Mouse (Mus musculus) heart, adult 2 months (tissue): ENCODE measurements around the gene Ptger4. TPM values are rescaled to one million over a fixed set of nuclear protein-coding genes. Genes with fewer than 3 reads are reported as not detected.

ENCODE experiments used
- DNase-seq, 2 experiments: peaks; one replicate each; pipeline ENCODE4 v3.0.0; 2021
- H3K27ac ChIP-seq: fragments of 200-600 bp; 2 replicates; pipeline ENCODE4 v1.8.1; 2022
- H3K27me3 ChIP-seq: fragments of 200-500 bp; 2 replicates; pipeline ENCODE4 v1.6.1; 2012; ENCODE audit warnings: mild to moderate bottlenecking, low read length, inconsistent platforms, mixed read lengths; ENCODE audit not compliant: control insufficient read depth, insufficient read depth
- H3K36me3 ChIP-seq: fragments of 200-500 bp; 2 replicates; pipeline ENCODE4 v1.6.1; 2012; ENCODE audit warnings: low read length, inconsistent platforms; ENCODE audit not compliant: control insufficient read depth, insufficient read depth
- H3K4me1 ChIP-seq: fragments of 200-500 bp; 2 replicates; pipeline ENCODE4 v1.6.1; 2011; ENCODE audit warnings: low read length; ENCODE audit not compliant: control insufficient read depth, insufficient read depth
- H3K4me3 ChIP-seq: fragments of 200-600 bp; 2 replicates; pipeline ENCODE4 v1.8.1; 2022
- H3K79me2 ChIP-seq: fragments of 200-500 bp; replicated peaks from 2 replicates; pipeline ENCODE4 v1.6.1; 2012; ENCODE audit warnings: mild to moderate bottlenecking, inconsistent platforms, low read length, moderate library complexity, mixed read lengths; ENCODE audit not compliant: control insufficient read depth, insufficient read depth
- H3K9ac ChIP-seq: fragments of 200-500 bp; 2 replicates; pipeline ENCODE4 v1.6.1; 2012; ENCODE audit warnings: low read depth, mild to moderate bottlenecking, control low read depth, inconsistent platforms, low read length, mixed read lengths
- CTCF ChIP-seq: fragments of 200-600 bp; IDR thresholded peaks from 2 replicates; pipeline ENCODE4 v1.8.1; 2022; ENCODE audit warnings: antibody characterized with exemption, mild to moderate bottlenecking, moderate library complexity
- EP300 ChIP-seq: fragments of 200-500 bp; IDR thresholded peaks from 2 replicates; pipeline ENCODE4 v1.6.1; 2011; ENCODE audit warnings: low read depth, low read length, control low read depth; ENCODE audit not compliant: insufficient read depth
- POLR2A ChIP-seq: fragments of 200-500 bp; IDR thresholded peaks from 2 replicates; pipeline ENCODE4 v1.6.1; 2011; ENCODE audit warnings: mild to moderate bottlenecking, low read depth, low read length, control low read depth; ENCODE audit not compliant: insufficient read depth
- WGBS: fragments of 180-500 bp; shearing (Covaris S2); methylation state at CpG from one replicate; pipeline ENCODE4 v1.1.7; 2018; 5-methylcytosine and 5-hydroxymethylcytosine counted together
- intact Hi-C: fragments of 180-260 bp; cut with DNase I; formaldehyde crosslinking; loops from one replicate; pipeline ENCODE4 v1.15.1; 2025
- polyA plus RNA-seq: library from polyadenylated mRNA; depleted of rRNA; stranded (reverse); fragments of >200 nt; gene quantifications from 2 replicates; pipeline ENCODE4 v1.2.3, GENCODE M21; 2012; rRNA removed
- total RNA-seq, 2 experiments: library from RNA; stranded (reverse); gene quantifications; 2 replicates each; pipeline ENCODE4 v1.2.3; 2021

Gene Ptger4
- total and polyA plus RNA-seq, 3 experiments: 1.8 to 2.9 (median 2.8) TPM

DNA sequence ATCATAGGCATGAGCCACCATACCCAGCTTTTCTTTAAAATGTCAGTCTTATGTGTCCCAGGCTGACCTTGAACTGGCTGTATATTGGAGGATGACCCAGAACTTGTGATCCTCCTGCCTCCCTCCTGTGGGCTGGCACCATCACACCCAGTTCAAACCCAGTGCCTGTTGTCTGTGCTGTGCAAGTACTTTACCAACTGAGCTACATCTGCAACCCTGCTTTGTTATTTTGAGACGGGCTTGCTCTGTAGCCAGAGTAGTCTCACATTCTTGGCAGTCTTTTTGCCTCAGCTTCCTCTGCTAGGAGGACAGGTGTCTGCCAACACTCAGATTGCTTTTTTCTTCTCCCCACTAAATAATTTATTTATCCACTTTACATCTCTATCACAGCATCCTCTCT lies 86.6 kb downstream of the Ptger4 start:
- Histone ChIP-seq H3K79me2 (peaks cover 8% of the 10 kb centered on the region; the same call in 1 of the 2 replicates), H3K9ac (no peak overlapping the region), H3K27me3 (no peaks in the 10 kb centered on the region), H3K27ac (no peak overlapping the region), H3K4me1 (peaks cover 19% of the 10 kb centered on the region), H3K36me3 (peaks cover 3% of the 10 kb centered on the region), H3K4me3 (no peak overlapping the region)
- TF ChIP-seq CTCF (no peak), POLR2A (no peak), EP300 (no peak)
- no peak for DNase-seq
- intact Hi-C loops: no loop called here
- WGBS: 7% methylated on average over 1 of the region's 1 CpGs

Other genes with a start within 250 kb of the Ptger4 start
- 1 to 10 TPM; 1.8 to 5.7 TPM for gene C7, start 180.4 kb downstream of the Ptger4 start, total RNA-seq
- 1.6 and 4.1 TPM in 2 replicates for gene C7, start 180.4 kb downstream of the Ptger4 start, polyA plus RNA-seq
- 1 to 10 TPM; 6.5 to 8.3 TPM for gene Card6, start 135.6 kb downstream of the Ptger4 start, total RNA-seq
- 2.4 and 2.9 TPM in 2 replicates for gene Card6, start 135.6 kb downstream of the Ptger4 start, polyA plus RNA-seq
- 100 to 1,000 TPM; 186 to 228 TPM for gene Rpl37, start 127.5 kb downstream of the Ptger4 start, total RNA-seq
- 382 and 405 TPM in 2 replicates for gene Rpl37, start 127.5 kb downstream of the Ptger4 start, polyA plus RNA-seq
- gene Prkaa1, start 100.3 kb downstream of the Ptger4 start, total RNA-seq: 10 to 100 TPM; 12.6 to 13.9 TPM
- 4.6 and 8.9 TPM in 2 replicates for gene Prkaa1, start 100.3 kb downstream of the Ptger4 start, polyA plus RNA-seq
- gene Ttc33, start 58.7 kb downstream of the Ptger4 start, total RNA-seq: 10 to 100 TPM; 37.5 to 45.2 TPM
- gene Ttc33, start 58.7 kb downstream of the Ptger4 start, polyA plus RNA-seq: 10.4 and 18.7 TPM in 2 replicates